Mouse (Mus musculus) lung, postnatal 10 days (tissue): Measurements from ENCODE around the gene Otog.

ENCODE experiments used
- DNase-seq: peaks from one replicate; pipeline ENCODE4 v3.0.0; 2021

The Otog gene

GRCm38 (mm10) chr7:46240696-46241095, at the start of gene Otog:
Gene Otog (plus strand): TSS chr7:46240987.
- no peak for DNase-seq

- DNase-seq, result no peak
Observed at GRCm38 (mm10) chr7:46195356-46195755, 45.4 kb upstream of the Otog start.

DNA sequence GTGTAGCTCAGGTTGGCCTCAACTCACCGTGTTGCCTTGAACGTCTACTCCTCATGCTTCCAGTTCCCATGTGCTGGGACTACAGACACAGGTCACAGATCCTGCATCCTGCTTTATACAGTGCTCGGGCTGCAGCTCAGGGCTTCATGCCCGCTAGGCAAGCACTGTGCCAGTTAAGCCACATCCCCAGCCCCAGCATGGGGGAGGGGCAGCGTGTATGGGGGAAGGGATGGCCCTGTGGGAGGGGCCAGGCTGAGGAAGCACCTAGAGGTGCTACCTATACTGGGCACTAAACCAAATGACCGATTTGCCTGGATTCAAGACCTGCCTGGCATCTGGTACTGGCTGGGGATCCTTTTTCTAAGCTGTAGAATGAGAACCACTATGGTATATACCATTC, 40.8 kb upstream of the Otog start:
- no peak for DNase-seq

DNA sequence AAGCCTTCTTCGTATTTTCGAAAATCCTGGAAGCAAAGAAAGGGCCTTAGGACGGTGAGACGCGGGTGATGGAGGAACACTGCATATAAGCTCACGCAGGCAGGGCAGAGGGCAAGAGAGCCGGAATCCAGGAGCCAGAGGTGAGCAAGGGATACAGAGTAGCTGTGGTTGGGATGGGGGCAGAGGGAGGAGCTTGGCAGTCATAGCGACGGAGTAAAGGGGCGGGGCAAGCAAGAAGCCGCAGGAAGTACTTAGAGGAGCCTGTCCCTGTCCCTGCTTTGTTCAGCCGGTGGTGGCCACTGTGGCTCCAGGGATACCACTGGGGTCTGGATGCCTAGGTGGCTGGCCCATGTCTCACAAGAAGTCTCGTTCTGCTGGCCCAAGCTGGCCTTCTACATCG, 39.1 kb upstream of the Otog start:
- DNase-seq, result no peak

- DNase-seq, result peak; percentile 46
Observed at GRCm38 (mm10) chr7:46204046-46204471, 36.7 kb upstream of the Otog start.

DNA sequence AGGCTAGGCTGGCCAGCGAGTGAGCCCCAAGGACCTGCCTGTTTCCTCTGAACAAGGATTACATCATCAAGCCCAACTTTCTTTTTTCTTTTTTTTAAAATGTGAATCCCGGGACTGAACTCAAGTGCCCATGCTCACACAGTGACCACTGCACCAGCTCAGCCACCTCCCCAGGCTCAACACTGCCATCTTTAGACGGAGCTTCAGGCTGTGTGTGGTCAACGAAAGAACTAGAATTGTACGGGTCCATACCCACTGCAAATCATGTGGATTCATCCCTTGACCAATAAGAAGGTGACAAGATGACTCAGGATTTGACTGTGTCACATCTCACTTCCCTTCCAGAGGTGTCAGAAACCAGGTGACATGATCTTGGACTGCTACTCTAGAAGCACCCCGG, 36.0 kb upstream of the Otog start:
- no peak for DNase-seq

- DNase-seq, result no peak
Observed at GRCm38 (mm10) chr7:46208131-46208530, 32.7 kb upstream of the Otog start.

GRCm38 (mm10) chr7:46210276-46210675, 30.5 kb upstream of the Otog start:
- DNase-seq, result no peak

- DNase-seq, result no peak
Observed at GRCm38 (mm10) chr7:46216481-46216880, 24.3 kb upstream of the Otog start.

DNA sequence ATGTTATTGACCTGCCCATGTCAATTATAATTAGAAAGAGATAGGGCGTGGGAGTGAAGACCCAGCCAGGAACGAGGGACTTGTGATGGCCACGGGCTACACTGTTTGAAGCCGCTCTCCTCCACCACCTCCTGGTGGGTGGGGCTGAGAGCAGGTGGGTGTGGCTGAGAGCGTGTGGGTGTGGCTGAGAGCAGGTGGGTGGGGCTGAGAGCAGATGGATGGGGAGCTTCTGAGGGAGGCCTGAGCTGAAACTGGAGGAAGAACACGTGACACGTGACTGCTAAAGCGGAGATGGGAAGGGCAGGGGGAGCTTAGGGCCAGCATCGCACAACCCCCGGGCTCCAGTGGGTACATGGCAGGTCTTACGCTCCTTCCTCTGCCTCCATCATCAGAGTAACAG, 22.4 kb upstream of the Otog start:
- no peak for DNase-seq

- no peak for DNase-seq
Observed at GRCm38 (mm10) chr7:46220591-46221129, 20.1 kb upstream of the Otog start.

DNA sequence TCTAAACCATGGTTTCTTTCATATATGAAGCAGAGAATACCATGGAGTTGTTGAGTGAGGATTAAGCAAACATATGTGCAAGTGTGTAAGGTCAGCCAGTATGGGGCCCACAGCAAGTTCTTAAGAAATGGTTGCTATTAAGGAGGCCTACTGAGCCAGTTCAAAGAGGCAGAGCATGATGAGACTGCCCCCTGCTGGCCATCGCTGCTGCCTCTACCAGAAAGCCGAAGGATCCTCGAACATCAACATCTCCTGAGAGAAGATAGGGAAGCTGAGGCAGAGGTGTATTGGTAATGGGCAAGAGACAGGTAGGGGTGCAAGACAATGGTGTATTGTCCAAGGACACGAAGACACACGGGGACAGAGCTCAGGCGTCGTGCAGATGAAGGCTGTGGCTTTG, 14.5 kb upstream of the Otog start:
- peak; percentile 39 for DNase-seq

DNA sequence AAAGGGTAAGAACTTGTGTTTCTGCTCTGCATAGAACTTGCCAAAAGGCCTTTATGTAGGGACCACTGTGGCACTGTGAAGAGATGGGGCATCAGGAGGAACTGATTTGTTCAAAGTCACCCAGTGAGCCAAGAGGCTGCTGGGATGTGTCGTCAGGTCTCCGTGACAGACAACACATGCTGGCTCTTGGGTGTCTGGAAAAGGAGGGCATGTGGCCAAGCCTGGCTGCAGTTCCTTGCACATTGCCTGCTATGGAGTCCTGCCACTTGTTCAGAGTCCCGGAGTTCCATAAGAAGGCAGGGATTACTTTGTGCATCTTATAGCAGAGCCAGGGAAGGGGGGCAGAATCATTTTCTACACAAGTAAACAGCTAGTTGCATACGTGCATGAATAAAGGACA, 13.9 kb upstream of the Otog start:
- DNase-seq, result peak; percentile 58

DNA sequence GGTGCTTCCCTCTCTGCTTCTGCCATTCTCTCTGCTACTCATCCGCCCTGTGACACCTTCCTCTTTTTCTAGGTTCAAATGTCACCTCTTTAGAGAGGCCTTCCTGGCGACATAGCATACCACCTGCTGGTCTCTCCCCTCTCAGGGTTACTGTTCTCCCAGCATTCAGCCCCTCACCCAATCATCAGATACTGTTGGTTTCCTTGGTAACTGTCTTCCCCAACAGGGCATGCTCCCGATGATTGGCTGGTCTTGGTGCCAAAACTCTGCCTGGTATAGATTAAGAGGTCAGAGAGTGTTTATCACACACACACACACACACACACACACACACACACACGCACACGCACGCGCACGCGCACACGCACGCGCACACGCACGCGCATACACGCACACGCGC, 4.8 kb upstream of the Otog start:
- DNase-seq, result no peak

- DNase-seq, result no peak
Observed at GRCm38 (mm10) chr7:46236363-46236762, 4.4 kb upstream of the Otog start.

GRCm38 (mm10) chr7:46237192-46237591, 3.6 kb upstream of the Otog start:
- no peak for DNase-seq

- DNase-seq, result no peak
Observed at GRCm38 (mm10) chr7:46238346-46238745, 2.4 kb upstream of the Otog start, which contains the start of gene Ush1c. Gene Ush1c (minus strand): TSS chr7:46238503.

DNA sequence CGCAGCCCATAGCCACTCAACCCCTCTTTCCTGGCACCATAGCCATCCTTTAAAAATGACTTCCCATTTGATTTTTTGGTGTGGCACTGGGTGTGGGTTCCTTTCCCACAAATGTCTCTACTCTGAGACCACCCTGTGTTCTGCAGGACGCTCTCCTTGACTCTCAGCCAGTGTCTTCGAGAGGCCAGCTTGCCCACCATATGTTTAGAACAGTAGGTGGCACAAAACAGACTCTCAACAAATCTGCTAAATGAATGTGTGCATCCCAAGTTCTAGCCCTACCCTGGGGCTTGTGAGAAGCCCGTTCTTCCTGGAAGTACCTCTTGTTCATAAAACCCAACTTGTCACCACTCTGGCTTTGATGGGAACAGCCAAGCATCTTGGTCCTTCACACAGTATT, 696 bp upstream of the Otog start:
- DNase-seq, result no peak

- no peak for DNase-seq
Observed at GRCm38 (mm10) chr7:46246876-46247275, 6.1 kb downstream of the Otog start.

- no peak for DNase-seq
Observed at GRCm38 (mm10) chr7:46247606-46248005, 6.8 kb downstream of the Otog start.

GRCm38 (mm10) chr7:46251841-46252240, 11.1 kb downstream of the Otog start:
- no peak for DNase-seq

DNA sequence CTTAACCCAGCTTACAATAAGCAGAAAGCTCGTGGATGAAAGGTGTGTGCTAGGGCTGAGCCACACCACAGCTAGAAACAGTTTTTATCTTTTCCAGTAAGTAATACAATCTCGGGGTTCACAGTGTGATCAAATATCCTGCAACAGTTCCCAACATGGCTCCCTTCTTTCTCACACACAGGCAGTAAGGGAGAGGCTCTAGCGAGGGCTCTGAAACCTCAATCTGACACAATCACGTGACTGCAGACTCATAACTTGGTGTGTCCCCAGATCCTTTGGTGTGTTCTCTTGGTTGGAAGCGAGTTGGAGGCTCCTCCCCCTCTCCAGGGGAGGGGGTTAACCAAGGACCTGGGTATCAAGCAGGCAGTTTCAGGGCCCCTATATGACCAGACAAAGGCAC, 35.4 kb downstream of the Otog start:
- no peak for DNase-seq

DNA sequence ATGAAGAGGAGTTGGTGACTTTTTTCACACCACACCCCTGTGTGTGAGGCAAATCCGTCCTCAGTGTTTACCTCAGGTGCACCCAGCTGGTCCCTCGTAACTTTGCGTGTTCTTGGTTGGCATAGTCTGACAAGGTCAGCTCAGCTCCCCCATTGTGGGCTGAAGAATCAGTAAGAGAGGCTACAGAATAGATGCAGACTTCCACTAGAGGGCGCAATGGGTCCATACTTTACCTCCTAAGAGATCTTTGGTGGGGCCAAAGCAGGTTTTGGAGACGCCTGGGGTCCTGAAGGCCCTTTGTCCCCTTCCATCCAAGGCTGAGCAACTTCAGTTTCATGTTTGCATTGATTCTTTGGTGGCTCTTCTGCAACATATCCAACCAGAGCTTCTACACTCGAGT, 39.2 kb downstream of the Otog start:
- peak; percentile 64 for DNase-seq

- DNase-seq, result no peak
Observed at GRCm38 (mm10) chr7:46280896-46281295, 40.1 kb downstream of the Otog start.

- no peak for DNase-seq
Observed at GRCm38 (mm10) chr7:46282276-46282675, 41.5 kb downstream of the Otog start.

- DNase-seq, result peak; percentile 76
Observed at GRCm38 (mm10) chr7:46283681-46284080, 42.9 kb downstream of the Otog start.
